Mouse (Mus musculus) testis, adult 2 months (tissue): Measurements from ENCODE around the gene Fyttd1. TPM values are rescaled to one million over a fixed set of nuclear protein-coding genes. Genes with fewer than 3 reads are reported as not detected.
"Not testable (repeated sequence)": the region's sequence is repeated elsewhere in the genome, so short reads cannot be mapped to it uniquely, and the experiment has no call there.

Experiments
- H3K27ac ChIP-seq: fragments of 200-500 bp; 2 replicates; pipeline ENCODE4 v1.5.1; 2012; ENCODE audit warnings: low read depth, low read length; ENCODE audit not compliant: control insufficient read depth, insufficient read depth
- H3K27me3 ChIP-seq: fragments of 200-500 bp; 2 replicates; pipeline ENCODE4 v1.6.1; 2012; ENCODE audit warnings: mild to moderate bottlenecking, low read length, moderate library complexity; ENCODE audit not compliant: control insufficient read depth, insufficient read depth
- H3K36me3 ChIP-seq: fragments of 200-500 bp; 2 replicates; pipeline ENCODE4 v1.6.1; 2012; ENCODE audit warnings: mild to moderate bottlenecking, low read length; ENCODE audit not compliant: control insufficient read depth, insufficient read depth
- H3K4me1 ChIP-seq: fragments of 200-500 bp; 2 replicates; pipeline ENCODE4 v1.6.1; 2012; ENCODE audit warnings: low read length; ENCODE audit not compliant: control insufficient read depth, insufficient read depth
- H3K4me3 ChIP-seq: fragments of 200-500 bp; 2 replicates; pipeline ENCODE4 v1.5.1; 2012; ENCODE audit warnings: low read depth, mild to moderate bottlenecking, low read length, moderate library complexity, mixed read lengths; ENCODE audit not compliant: control insufficient read depth
- CTCF ChIP-seq: fragments of 200-500 bp; IDR thresholded peaks from 2 replicates; pipeline ENCODE4 v1.5.1; 2012; ENCODE audit warnings: low read depth, mild to moderate bottlenecking, inconsistent platforms, low read length, moderate library complexity; ENCODE audit not compliant: control insufficient read depth, insufficient read depth, insufficient replicate concordance
- POLR2A ChIP-seq: fragments of 200-500 bp; IDR thresholded peaks from 2 replicates; pipeline ENCODE4 v1.6.1; 2012; ENCODE audit warnings: low read depth, mild to moderate bottlenecking, inconsistent platforms, low read length, moderate library complexity; ENCODE audit not compliant: control insufficient read depth
- polyA plus RNA-seq: library from polyadenylated mRNA; depleted of rRNA; stranded (reverse); fragments of >200 nt; gene quantifications from 2 replicates; pipeline ENCODE4 v1.2.3, GENCODE M21; 2012

Gene Fyttd1
- polyA plus RNA-seq, 1 experiment: 45.3 TPM

DNA sequence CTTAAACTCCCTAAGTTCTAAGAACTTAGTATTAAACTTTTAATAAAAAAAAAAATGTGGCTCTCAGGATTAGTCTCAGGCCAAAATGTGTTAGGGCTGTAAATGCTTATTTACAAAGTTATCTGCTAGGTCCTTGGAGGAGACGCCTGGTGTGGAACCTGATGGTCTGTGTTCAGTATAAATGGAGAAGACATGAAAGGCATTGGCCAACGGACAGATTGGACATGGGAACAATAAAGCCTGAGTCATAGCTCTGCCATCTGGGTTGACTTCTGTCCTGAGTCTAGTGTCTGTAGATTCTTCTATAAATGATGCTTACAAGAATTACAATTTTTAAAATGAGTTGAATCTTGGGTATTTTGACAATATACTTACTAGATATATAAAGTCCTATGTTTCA, 28.9 kb downstream of the Fyttd1 start:
- H3K4me1 ChIP-seq: no peaks in the 10 kb centered on the region
- H3K27me3 ChIP-seq: no peaks in the 10 kb centered on the region
- H3K36me3 ChIP-seq: peaks cover 1% of the 10 kb centered on the region; the same call in 1 of the 2 replicates
- H3K27ac ChIP-seq: no peak overlapping the region
- TF ChIP-seq POLR2A: no peak
- TF ChIP-seq CTCF: no peak
- H3K4me3 ChIP-seq: no peak overlapping the region

DNA sequence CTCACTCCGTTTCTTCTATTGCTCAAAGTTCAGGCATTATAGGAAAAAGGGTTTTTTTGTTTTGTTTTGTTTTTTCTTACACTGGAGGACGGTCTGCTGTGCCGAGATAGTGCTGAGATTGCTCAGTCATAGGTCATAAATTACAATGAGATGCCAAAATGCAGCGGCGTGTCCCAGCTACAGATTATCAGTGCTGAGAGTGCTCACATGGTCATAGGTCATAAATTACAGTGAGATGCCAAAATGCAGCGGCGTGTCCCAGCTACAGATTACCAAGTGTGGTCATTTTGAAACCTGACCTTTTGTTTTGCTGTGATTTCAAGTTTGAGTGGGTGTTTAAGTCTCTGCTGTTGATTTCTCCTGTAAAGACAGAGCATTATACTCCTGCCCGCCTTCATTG, 29.4 kb downstream of the Fyttd1 start:
- H3K36me3 ChIP-seq: peaks cover 1% of the 10 kb centered on the region; the same call in 1 of the 2 replicates
- TF ChIP-seq POLR2A (no peak), CTCF (no peak)
- H3K4me3 ChIP-seq: no peak overlapping the region
- H3K4me1 ChIP-seq: no peaks in the 10 kb centered on the region
- no peak overlapping the region for H3K27ac ChIP-seq
- H3K27me3 ChIP-seq: no peaks in the 10 kb centered on the region

DNA sequence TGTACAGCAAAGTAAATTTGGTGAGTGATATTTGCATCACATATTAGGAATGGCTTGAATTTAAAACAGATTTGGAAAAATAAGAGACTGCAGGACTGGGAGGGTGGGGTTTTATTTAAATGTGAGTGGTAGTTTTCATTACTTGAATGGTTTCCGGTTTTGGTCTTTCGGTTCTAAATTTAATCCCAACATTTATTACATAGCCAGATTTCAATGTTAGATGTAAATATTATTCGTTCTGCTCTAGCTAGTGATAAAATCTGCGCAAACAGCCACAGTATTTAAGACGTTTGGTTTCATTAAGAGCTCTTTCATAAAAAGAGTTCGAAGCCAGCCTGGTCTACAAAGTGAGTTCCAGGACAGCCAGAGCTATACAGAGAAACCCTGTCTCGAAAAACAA, 35.9 kb downstream of the Fyttd1 start:
- H3K27me3 ChIP-seq: no peaks in the 10 kb centered on the region
- no peak overlapping the region; the same call in 1 of the 2 replicates for H3K4me3 ChIP-seq
- peaks cover 6% of the 10 kb centered on the region for H3K4me1 ChIP-seq
- no peaks in the 10 kb centered on the region for H3K36me3 ChIP-seq
- H3K27ac ChIP-seq: no peak overlapping the region; the same call in 1 of the 2 replicates
- TF ChIP-seq CTCF (no peak), POLR2A (no peak)

DNA sequence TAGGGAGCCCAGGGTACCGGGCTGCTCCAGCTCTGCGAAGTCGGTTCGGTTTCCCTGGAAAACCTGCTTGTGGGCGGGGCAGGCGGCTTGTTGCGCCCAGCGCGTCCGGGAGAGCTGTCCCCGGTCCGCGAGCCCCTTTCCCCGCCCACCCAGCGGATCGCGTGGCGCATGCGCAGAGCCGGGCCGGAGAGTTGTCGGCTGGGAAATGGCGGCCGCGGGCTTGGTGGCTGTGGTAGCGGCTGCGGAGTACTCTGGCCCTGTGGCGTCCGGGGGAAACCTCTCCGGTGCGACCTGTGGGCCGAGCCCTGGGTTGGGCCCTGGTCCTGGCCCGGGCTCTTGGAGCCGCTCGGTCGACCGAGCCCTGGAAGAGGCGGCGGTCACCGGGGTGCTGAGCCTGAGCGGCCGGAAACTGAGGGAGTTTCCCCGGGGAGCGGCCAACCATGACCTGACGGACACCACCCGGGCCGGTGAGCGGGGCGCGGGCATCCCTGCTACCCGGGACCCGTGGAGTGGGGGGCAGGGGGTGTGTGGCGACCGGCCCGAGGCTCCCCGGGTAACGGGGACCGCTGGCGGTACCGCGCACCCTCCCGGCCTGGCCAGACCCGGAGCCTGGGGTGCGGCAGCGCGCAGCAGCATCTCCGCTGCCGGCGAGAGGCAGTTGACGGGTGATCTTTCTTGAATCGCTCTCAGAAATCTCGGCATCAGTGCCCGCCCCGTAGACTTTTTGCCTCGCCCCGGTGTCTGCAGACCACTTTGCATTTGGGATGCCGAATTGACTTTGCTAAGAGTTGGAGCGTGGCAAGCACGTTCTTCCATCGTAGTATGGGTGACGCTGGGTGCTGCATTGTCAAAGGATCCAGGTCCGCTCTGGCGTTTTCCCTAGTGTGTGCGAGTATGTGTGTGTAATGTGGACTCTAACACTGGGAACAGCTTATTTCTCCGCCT, 36.9 kb downstream of the Fyttd1 start, which contains the start of gene Lrch3:
TSS of gene Lrch3 (plus strand) at position 164 of the 945 bp plus-strand sequence.
- TF ChIP-seq CTCF (no peak), POLR2A (peak; percentile 92)
- no peaks in the 10 kb centered on the region for H3K27me3 ChIP-seq
- H3K4me3 ChIP-seq: peak within 1 kb of the TSS; percentile 99
- no peaks in the 10 kb centered on the region for H3K36me3 ChIP-seq
- peak within 1 kb of the TSS; percentile 98 for H3K27ac ChIP-seq
- peaks cover 6% of the 10 kb centered on the region for H3K4me1 ChIP-seq

DNA sequence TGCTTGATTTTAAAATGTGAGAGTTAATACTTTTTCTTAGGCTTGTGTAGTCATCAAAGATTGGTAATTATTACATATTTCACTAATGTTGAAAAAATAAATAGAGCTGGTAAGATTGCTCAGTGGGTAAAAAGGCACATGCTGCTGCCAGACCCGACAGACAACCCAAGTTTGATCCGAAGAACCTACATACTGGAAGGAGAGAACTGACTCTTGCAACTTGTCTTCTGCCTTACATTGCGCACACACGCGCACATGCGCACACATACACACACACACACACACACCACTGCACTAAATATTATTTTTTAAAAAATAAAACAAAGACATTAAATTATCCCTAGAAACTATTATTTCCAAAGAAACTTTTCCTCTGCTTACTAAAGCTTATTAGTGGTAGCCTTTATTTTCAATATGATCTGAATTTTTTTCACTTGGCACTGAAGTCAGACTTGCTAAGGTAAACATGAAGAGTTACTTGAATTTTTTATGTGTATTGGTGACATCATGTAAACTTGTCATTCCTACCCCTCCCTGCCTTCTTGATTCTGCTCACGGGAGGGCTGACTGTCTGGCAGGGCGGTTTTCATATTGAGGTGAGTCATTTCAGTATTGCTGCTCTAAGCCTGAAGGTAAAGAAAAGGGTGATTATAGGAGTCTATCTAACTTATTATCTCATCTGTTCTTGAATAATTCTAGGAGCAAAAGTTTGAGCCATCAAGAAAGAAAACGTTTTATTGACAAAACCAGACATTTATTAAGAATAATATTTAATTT, 38.2 kb downstream of the Fyttd1 start:
- no peaks in the 10 kb centered on the region for H3K36me3 ChIP-seq
- no peak overlapping the region for H3K27ac ChIP-seq
- peak overlapping the region; percentile 42; the same call in 1 of the 2 replicates for H3K4me3 ChIP-seq
- no peaks in the 10 kb centered on the region for H3K27me3 ChIP-seq
- TF ChIP-seq POLR2A (no peak), CTCF (no peak)
- peaks cover 6% of the 10 kb centered on the region for H3K4me1 ChIP-seq

DNA sequence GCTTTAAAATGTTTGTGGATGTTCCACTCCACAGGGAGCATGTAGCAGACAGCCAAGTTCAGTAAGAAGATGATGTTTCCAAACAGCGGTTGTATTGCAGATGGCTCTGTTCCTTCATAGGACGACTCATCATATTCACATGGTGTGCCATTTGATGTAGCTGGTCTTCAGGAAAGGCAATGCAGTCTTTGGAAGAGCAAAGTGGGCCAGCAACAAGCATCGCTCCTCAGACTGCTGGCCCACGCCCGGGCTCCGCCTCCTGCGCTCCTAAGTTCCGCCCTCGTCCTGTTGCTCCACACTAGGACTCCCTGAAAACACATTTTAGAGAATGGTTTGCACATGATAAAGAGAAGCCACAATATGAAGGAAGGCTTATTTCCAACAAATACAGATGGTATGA, 49.3 kb downstream of the Fyttd1 start:
- H3K4me1 ChIP-seq, H3K27me3 ChIP-seq, H3K36me3 ChIP-seq, H3K27ac ChIP-seq: not testable (repeated sequence)
- peak overlapping the region; percentile 65; the same call in 1 of the 2 replicates for H3K4me3 ChIP-seq

DNA sequence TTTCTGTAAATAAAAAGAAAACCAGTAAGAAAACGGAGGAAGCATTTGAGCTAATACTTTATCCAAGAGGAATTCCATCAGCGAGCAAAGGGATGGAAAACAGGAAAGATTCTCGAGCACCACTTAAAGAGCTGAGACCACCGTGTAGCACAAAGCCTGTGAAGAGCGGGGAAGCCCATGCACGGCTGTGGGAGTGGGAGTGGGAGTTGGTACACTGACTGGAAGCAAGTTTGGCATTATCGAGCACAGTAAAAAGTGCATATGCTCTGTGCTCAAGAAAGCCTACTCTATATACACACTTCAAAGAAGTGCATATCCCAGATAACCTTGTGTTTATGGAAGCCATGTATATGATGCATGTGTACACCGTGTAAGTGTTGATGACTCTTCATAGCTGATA, 49.7 kb downstream of the Fyttd1 start:
- H3K27me3 ChIP-seq: no peaks in the 10 kb centered on the region
- TF ChIP-seq POLR2A: no peak
- TF ChIP-seq CTCF: no peak
- H3K4me3 ChIP-seq: peak overlapping the region; percentile 63
- no peak overlapping the region for H3K27ac ChIP-seq
- no peaks in the 10 kb centered on the region; the same call in 1 of the 2 replicates for H3K4me1 ChIP-seq
- no peaks in the 10 kb centered on the region for H3K36me3 ChIP-seq
